Mouse (Mus musculus) bone marrow macrophage, adult 2 months (primary cell): Measurements from ENCODE around the gene B4galt3.

ENCODE experiments used
- CTCF ChIP-seq: IDR thresholded peaks from 2 replicates; pipeline ENCODE4 v1.5.1; 2012; ENCODE audit warnings: low read depth, mild to moderate bottlenecking, low read length, moderate library complexity
- POLR2A ChIP-seq: IDR thresholded peaks from 2 replicates; pipeline ENCODE4 v1.6.1; 2012; ENCODE audit warnings: mild to moderate bottlenecking, low read depth, low read length, borderline replicate concordance

GRCm38 (mm10) chr1:171279012-171279705 is 9.0 kb downstream of the B4galt3 start:
- TF ChIP-seq CTCF (no peak), POLR2A (no peak)
